Mouse (Mus musculus) liver, embryonic 13.5 days (tissue): ENCODE data around the gene Atp6v0e. TPM values are rescaled to one million over a fixed set of nuclear protein-coding genes. Genes with fewer than 3 reads are reported as not detected.

Experiments used
- ATAC-seq: fragments of 200-750 bp; cut with Nextera tagmentation; 2 replicates; pipeline ENCODE4 v1.8.0; 2017; ENCODE audit warnings: low read depth, mild to moderate bottlenecking, moderate number of reproducible peaks, moderate library complexity
- DNase-seq: peaks from one replicate; pipeline ENCODE4 v3.0.0; 2022
- H3K27ac ChIP-seq: fragments of 300-500 bp; sonication (generic); 2 replicates; pipeline ENCODE4 v1.5.1; 2015; ENCODE audit warnings: moderate library complexity, mild to moderate bottlenecking, inconsistent platforms
- H3K27me3 ChIP-seq: fragments of 300-500 bp; sonication (generic); 2 replicates; pipeline ENCODE4 v1.6.1; 2015; ENCODE audit warnings: mild to moderate bottlenecking, inconsistent platforms
- H3K36me3 ChIP-seq: fragments of 300-500 bp; sonication (generic); 2 replicates; pipeline ENCODE4 v1.6.1; 2015; ENCODE audit warnings: mild to moderate bottlenecking, inconsistent platforms
- H3K4me1 ChIP-seq: fragments of 300-500 bp; sonication (generic); replicated peaks from 2 replicates; pipeline ENCODE4 v1.6.1; 2015; ENCODE audit warnings: inconsistent platforms
- H3K4me2 ChIP-seq: fragments of 300-500 bp; sonication (generic); 2 replicates; pipeline ENCODE4 v1.6.1; 2015; ENCODE audit warnings: inconsistent platforms, mild to moderate bottlenecking, moderate library complexity
- H3K4me3 ChIP-seq: fragments of 300-500 bp; sonication (generic); replicated peaks from 2 replicates; pipeline ENCODE4 v1.5.1; 2015; ENCODE audit warnings: mild to moderate bottlenecking, inconsistent platforms
- H3K9ac ChIP-seq: fragments of 300-500 bp; sonication (generic); 2 replicates; pipeline ENCODE4 v1.6.1; 2015; ENCODE audit warnings: mild to moderate bottlenecking, inconsistent platforms
- H3K9me3 ChIP-seq: fragments of 300-500 bp; sonication (generic); replicated peaks from 2 replicates; pipeline ENCODE4 v1.6.1; 2016; ENCODE audit warnings: inconsistent platforms
- WGBS: fragments of 180-500 bp; shearing (Covaris S2); methylation state at CpG from one replicate; pipeline ENCODE4 v1.1.7; 2015; ENCODE audit not compliant: insufficient replicate concordance; 5-methylcytosine and 5-hydroxymethylcytosine counted together
- polyA plus RNA-seq: library from polyadenylated mRNA; unstranded; fragments of >200 nt; fragmentation: Nextera tagmentation; extraction: Ambion mirVana; gene quantifications from 2 replicates; pipeline ENCODE4 v1.2.1, GENCODE M21; 2015

The Atp6v0e gene
- polyA plus RNA-seq, 1 experiment from 2014 or later, result 192 TPM

DNA sequence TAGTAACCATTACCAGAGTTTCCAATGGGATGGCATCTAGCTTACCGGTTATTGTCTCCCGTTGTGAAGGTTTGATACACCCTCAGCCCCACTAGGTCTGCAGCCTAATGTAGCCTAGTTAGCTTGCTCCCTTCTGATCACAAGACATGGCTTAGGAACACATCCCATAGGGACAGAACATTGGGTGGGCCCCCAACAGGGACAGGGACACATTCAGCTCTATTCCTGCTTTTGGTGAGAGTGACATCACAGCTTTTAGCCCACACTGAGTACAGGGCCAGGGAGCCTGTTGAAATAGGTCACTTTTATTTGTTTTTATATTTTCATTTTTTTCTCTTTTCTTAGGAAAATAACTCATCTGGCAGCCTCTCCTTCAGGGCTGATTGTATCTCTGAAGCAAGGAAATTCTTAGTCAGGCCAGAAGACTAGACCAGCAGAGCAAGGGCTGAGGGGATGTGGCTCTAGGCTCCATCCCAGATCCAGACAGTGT is 37.5 kb upstream of the Atp6v0e start:
- H3K4me2 ChIP-seq, result no peak overlapping the region
- no peaks in the 10 kb centered on the region for H3K4me1 ChIP-seq
- peaks cover 60% of the 10 kb centered on the region for H3K36me3 ChIP-seq
- ATAC-seq, result no peak
- no peak overlapping the region for H3K9ac ChIP-seq
- no peak overlapping the region for H3K27ac ChIP-seq
- H3K9me3 ChIP-seq, result no peaks in the 10 kb centered on the region
- H3K27me3 ChIP-seq, result no peaks in the 10 kb centered on the region
- H3K4me3 ChIP-seq, result no peak overlapping the region
- DNase-seq, result no peak
- 89% methylated on average over 2 of the region's 2 CpGs for WGBS

DNA sequence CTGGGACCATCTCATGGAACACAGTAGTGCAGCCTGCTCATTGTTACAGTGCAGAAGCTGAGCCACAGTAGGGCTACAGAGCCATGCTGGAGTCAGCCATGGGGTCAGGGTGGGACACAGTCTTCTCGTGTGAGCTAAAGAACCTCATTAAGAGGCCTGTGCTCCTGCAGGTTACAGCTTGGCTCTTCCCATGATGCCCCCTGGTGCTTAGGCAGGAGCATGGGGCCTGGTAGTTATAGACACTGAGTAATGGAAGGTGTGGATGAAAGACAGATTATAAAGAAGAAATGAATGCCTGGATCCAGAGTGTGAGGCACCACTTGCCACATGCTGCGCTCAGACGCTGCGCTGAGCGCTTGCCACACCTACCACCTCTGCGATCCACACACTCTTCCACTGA is 34.6 kb upstream of the Atp6v0e start:
- H3K4me2 ChIP-seq, result no peak overlapping the region
- H3K27ac ChIP-seq, result no peak overlapping the region
- ATAC-seq, result no peak
- H3K4me3 ChIP-seq, result no peak overlapping the region
- peaks cover 71% of the 10 kb centered on the region for H3K36me3 ChIP-seq
- DNase-seq, result no peak
- WGBS, result 86% methylated on average over 6 of the region's 6 CpGs
- no peak overlapping the region for H3K9ac ChIP-seq
- H3K4me1 ChIP-seq, result no peaks in the 10 kb centered on the region
- no peaks in the 10 kb centered on the region for H3K9me3 ChIP-seq
- no peaks in the 10 kb centered on the region for H3K27me3 ChIP-seq

DNA sequence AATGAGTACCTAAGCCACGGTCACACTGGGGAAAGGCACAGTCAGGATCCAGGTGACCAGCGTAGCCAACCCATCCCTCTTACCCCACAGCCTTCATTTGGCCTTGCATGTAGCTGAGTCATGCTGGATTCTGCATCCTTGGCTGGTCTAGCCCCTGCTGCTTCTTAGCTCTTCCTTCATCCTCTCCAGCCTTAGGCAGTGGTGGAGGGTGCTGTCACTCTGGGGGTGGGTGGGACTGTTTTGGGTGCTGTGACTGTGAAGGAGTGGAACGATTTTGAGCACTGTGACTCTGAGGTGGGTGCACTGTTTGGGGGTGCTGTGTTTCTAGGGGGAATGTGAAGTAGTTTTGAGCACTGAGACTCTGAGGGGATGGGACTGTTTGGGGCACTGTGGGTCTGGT is 34.1 kb upstream of the Atp6v0e start:
- no peaks in the 10 kb centered on the region for H3K27me3 ChIP-seq
- no peak overlapping the region for H3K4me2 ChIP-seq
- H3K36me3 ChIP-seq, result peaks cover 72% of the 10 kb centered on the region
- no peaks in the 10 kb centered on the region for H3K4me1 ChIP-seq
- H3K9ac ChIP-seq, result no peak overlapping the region
- no peak overlapping the region for H3K4me3 ChIP-seq
- no peak for DNase-seq
- no peak for ATAC-seq
- no peak overlapping the region for H3K27ac ChIP-seq
- 86% methylated on average over 3 of the region's 3 CpGs for WGBS
- H3K9me3 ChIP-seq, result no peaks in the 10 kb centered on the region

DNA sequence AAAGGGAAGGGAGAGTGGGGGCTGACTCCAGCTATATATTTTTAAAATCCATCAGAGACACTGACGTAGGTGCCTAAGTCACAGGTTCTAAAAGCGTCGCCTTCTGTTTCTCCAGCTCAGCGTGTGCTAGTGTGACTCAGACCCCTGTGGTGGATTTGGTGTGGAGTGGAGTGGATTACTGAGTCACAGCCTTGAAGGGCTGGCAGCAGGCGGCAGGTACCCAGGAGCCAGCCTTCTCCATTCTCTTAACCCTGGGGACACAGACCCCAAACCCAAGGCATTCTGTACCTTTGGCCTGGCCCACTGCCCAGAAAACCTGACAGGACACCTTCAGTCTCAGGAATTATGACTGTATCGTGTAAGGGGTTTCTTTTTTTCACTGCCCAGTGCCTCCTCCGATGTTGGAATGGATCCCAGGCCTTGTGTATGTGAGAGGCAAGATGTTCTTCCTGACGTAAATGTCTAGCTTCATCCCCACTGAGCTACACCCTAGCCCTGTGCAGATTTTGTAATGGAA is 31.2 kb upstream of the Atp6v0e start:
- no peak overlapping the region for H3K4me3 ChIP-seq
- DNase-seq (no peak), ATAC-seq (no peak)
- WGBS, result 75% methylated on average over 8 of the region's 8 CpGs
- H3K9me3 ChIP-seq, result no peaks in the 10 kb centered on the region
- no peak overlapping the region for H3K4me2 ChIP-seq
- H3K36me3 ChIP-seq, result peaks cover 72% of the 10 kb centered on the region
- H3K27ac ChIP-seq, result no peak overlapping the region
- no peak overlapping the region for H3K9ac ChIP-seq
- peaks cover 10% of the 10 kb centered on the region for H3K4me1 ChIP-seq
- no peaks in the 10 kb centered on the region for H3K27me3 ChIP-seq

DNA sequence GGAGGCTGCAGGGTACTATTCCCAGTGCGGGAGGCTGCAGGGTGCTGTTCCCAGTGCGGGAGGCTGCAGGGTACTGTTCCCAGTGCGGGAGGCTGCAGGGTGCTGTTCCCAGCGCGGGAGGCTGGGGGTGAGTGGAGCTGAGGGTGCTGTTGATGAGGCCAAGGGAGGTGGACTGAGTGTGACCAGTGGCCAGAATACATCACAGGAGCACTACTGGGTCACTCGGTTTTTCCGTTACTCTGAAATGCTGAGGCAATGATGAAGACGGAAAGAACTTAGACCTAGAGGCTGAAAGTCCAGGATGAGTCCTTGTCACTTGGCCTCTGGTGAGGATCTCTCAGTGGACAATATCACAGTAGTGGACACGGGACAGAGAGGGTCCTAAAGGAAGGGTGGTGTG is 29.8 kb upstream of the Atp6v0e start:
- Histone ChIP-seq H3K4me1 (peaks cover 18% of the 10 kb centered on the region), H3K27ac (no peak overlapping the region), H3K27me3 (no peaks in the 10 kb centered on the region), H3K9ac (no peak overlapping the region), H3K4me2 (no peak overlapping the region), H3K9me3 (no peaks in the 10 kb centered on the region), H3K36me3 (peaks cover 59% of the 10 kb centered on the region), H3K4me3 (no peak overlapping the region)
- 84% methylated on average over 9 of the region's 9 CpGs for WGBS
- DNase-seq (no peak), ATAC-seq (no peak)

DNA sequence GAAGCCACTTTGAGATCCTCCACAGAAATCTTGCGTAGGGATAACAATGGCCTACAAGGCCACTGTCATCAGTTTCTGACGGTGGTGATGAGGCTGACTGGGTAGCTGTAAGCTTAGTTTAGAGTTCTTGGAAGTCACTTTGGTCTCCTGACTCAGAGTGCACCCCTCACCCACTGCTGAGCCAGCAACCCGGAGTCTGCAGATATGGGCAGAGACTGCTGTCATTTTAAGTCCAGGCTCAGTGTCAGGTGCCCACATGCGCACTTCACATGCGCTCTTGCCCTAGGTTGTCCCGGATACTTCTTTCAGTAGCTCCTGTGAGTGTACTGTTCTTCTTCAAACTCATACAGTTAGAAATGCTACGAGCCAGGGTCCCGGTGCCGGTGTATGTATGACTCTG is 29.1 kb upstream of the Atp6v0e start:
- H3K36me3 ChIP-seq, result peaks cover 57% of the 10 kb centered on the region
- 82% methylated on average over 9 of the region's 9 CpGs for WGBS

DNA sequence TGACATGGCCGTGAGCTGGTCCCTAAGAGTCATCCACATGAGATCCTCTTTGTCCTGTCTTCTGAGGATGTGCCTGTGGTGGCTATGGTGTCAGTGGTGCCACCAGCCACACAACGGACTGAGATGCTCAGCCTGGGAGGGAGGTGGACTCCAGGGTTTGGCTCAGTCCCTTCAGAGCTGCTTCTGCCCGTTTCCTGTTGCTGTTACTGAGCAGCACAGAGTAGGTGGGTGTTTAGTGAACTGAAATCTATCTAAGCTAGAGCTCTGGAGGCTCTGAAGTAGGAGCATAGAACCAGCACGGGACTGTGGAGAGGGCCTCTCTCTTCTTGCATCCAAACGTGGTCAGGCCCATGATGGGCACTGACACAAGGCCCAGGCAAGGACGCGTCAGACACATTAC is 28.5 kb upstream of the Atp6v0e start:
- H3K27ac ChIP-seq, result no peak overlapping the region
- H3K4me3 ChIP-seq, result no peak overlapping the region
- H3K9me3 ChIP-seq, result no peaks in the 10 kb centered on the region
- H3K27me3 ChIP-seq, result no peaks in the 10 kb centered on the region
- WGBS, result 79% methylated on average over 7 of the region's 7 CpGs
- no peak for ATAC-seq
- peaks cover 56% of the 10 kb centered on the region for H3K36me3 ChIP-seq
- peaks cover 23% of the 10 kb centered on the region for H3K4me1 ChIP-seq
- H3K9ac ChIP-seq, result no peak overlapping the region
- H3K4me2 ChIP-seq, result no peak overlapping the region
- no peak for DNase-seq

More for the DNA sequence above, 29.1 kb upstream of the Atp6v0e start:
- no peak for ATAC-seq
- no peak overlapping the region for H3K27ac ChIP-seq
- H3K4me1 ChIP-seq, result peaks cover 23% of the 10 kb centered on the region
- H3K4me3 ChIP-seq, result no peak overlapping the region
- no peaks in the 10 kb centered on the region for H3K9me3 ChIP-seq
- DNase-seq, result no peak
- H3K9ac ChIP-seq, result no peak overlapping the region
- H3K4me2 ChIP-seq, result no peak overlapping the region
- H3K27me3 ChIP-seq, result no peaks in the 10 kb centered on the region

DNA sequence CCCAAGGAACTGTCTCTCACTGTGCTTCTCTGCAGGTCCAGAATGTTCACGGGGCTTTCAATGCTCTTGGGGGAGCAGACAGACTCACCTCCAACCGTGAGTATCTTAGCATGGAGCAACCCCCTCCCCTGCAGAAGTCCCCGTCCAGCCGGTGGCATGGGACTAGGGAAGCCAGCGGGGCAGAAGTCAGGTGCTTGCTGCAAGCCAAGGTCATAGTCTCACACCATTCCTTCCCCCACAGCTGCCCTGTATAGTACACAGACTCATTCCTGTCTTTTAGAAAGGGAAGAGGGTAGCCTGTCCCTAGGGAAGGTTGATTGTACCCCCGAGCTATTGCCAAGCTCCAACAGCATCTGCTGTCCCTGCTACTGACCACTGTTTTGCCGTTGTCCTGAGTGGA is 27.1 kb upstream of the Atp6v0e start:
- H3K27ac ChIP-seq, result no peak overlapping the region
- no peaks in the 10 kb centered on the region for H3K9me3 ChIP-seq
- 73% methylated on average over 7 of the region's 7 CpGs for WGBS
- no peak overlapping the region for H3K4me3 ChIP-seq
- H3K27me3 ChIP-seq, result no peaks in the 10 kb centered on the region
- no peak for DNase-seq
- H3K4me2 ChIP-seq, result no peak overlapping the region
- peaks cover 55% of the 10 kb centered on the region for H3K36me3 ChIP-seq
- H3K9ac ChIP-seq, result no peak overlapping the region
- peaks cover 23% of the 10 kb centered on the region for H3K4me1 ChIP-seq
- ATAC-seq, result no peak

DNA sequence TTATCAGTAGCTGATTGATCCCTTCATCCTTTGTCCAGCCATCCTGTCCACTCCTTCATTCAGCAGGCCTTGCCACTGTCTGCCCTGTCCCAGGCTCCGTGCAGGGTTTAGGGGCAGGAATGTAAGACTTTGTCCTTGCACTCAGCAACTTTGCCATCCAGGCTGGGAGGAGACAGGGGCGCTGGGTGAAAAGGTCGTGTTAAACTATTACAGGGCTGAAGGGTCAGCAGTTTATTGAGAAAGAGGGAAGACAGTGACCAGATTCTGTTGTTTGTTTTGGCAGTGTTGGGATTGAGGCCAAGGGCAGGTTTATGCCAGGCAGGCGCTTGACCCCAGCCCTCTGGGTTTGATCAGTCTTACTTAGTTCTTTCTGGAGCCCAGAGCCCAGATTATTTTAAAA is 25.2 kb upstream of the Atp6v0e start:
- H3K4me1 ChIP-seq, result peaks cover 23% of the 10 kb centered on the region
- no peak overlapping the region for H3K4me2 ChIP-seq
- DNase-seq, result no peak
- no peak overlapping the region for H3K4me3 ChIP-seq
- ATAC-seq, result peak; percentile 44; the same call in 1 of the 2 replicates
- no peaks in the 10 kb centered on the region for H3K9me3 ChIP-seq
- peaks cover 62% of the 10 kb centered on the region for H3K36me3 ChIP-seq
- peak overlapping the region; percentile 51 for H3K27ac ChIP-seq
- no peak overlapping the region for H3K9ac ChIP-seq
- no peaks in the 10 kb centered on the region for H3K27me3 ChIP-seq
- 62% methylated on average over 4 of the region's 4 CpGs for WGBS

DNA sequence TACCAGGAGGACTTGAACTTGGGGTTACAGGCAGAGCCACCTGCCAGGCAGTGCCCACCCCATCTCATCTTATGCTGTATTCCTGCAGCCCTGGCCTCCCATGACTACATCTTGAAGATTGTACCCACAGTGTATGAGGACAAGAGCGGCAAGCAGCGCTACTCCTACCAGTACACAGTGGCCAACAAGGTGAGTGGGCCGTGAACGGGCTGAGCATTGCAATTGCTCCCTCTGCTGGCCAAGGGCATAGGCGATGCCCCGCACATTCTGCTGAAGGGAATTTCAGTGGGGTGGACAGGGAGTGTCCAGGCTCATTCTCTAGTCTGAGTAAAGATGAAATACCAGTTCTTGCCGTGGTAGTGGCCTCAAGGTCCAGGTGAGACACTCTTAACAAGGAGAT is 24.4 kb upstream of the Atp6v0e start:
- Histone ChIP-seq H3K27me3 (no peaks in the 10 kb centered on the region), H3K4me3 (no peak overlapping the region), H3K36me3 (peaks cover 64% of the 10 kb centered on the region), H3K4me1 (peaks cover 23% of the 10 kb centered on the region), H3K4me2 (no peak overlapping the region), H3K9me3 (no peaks in the 10 kb centered on the region), H3K9ac (no peak overlapping the region), H3K27ac (no peak overlapping the region; the same call in 1 of the 2 replicates)
- 20% methylated on average over 7 of the region's 7 CpGs for WGBS
- peak; percentile 55; the same call in 1 of the 2 replicates for ATAC-seq
- DNase-seq, result peak; percentile 58

DNA sequence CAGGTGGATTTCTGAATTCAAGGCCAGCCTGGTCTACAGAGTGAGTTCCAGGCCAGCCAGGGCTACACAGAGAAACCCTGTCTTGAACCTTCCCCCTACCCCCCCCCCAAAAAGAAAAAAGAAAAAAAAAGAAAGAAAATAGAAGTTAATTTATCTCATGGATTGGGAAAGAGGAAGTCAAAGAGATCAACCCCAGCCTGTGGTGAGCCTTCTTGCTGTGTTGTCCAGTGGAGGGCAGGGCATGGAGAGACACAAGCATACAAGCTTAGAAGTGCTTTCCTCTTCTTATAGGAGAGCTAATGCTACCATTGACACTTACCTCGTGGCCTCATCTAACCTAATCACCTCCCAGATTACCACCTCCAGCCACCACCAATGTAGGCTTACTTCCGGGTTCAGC is 23.2 kb upstream of the Atp6v0e start:
- DNase-seq, result no peak
- no peak for ATAC-seq

DNA sequence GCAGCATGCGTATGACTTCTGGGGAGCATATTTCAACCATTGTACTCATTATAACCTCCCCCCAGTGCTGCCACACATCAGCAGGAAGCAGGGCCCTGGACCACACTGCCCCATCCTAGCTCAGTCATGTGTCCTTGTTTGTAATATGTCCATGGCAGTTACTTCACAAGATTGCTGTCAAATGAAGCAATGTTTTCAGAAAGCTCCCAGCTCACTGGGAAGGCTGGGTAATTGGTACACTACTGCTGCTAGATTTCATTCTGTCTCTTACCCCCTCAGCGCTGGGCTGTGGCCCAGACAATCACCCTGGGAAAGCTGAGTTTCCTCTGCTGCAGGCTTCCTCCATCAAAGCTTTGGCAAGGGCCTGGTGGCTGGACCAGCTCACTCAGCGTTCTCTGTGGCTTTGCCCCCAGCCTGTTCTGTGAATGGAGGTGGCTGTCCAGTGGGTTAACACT is 22.7 kb upstream of the Atp6v0e start:
- ATAC-seq (no peak), DNase-seq (no peak)
- Histone ChIP-seq H3K9ac (no peak overlapping the region), H3K9me3 (no peaks in the 10 kb centered on the region), H3K27me3 (no peaks in the 10 kb centered on the region), H3K4me3 (no peak overlapping the region), H3K36me3 (peaks cover 69% of the 10 kb centered on the region), H3K4me2 (no peak overlapping the region), H3K27ac (no peak overlapping the region), H3K4me1 (peaks cover 25% of the 10 kb centered on the region)
- 80% methylated on average over 3 of the region's 3 CpGs for WGBS

More for the DNA sequence above, 23.2 kb upstream of the Atp6v0e start:
- no peak overlapping the region for H3K27ac ChIP-seq
- H3K4me3 ChIP-seq, result no peak overlapping the region
- H3K4me1 ChIP-seq, result peaks cover 23% of the 10 kb centered on the region
- no peak overlapping the region for H3K9ac ChIP-seq
- H3K4me2 ChIP-seq, result no peak overlapping the region
- WGBS, result 61% methylated on average over 2 of the region's 2 CpGs
- peaks cover 69% of the 10 kb centered on the region for H3K36me3 ChIP-seq
- H3K9me3 ChIP-seq, result no peaks in the 10 kb centered on the region
- no peaks in the 10 kb centered on the region for H3K27me3 ChIP-seq
